Mouse (Mus musculus) bone marrow, adult 2 months (tissue): Measurements from ENCODE around the gene Rassf5.

Experiments used
- CTCF ChIP-seq: fragments of 200-500 bp; IDR thresholded peaks from 2 replicates; pipeline ENCODE4 v1.5.1; 2011; ENCODE audit warnings: low read length, control low read depth; ENCODE audit not compliant: control insufficient read depth, insufficient read depth
- POLR2A ChIP-seq: fragments of 200-500 bp; IDR thresholded peaks from 2 replicates; pipeline ENCODE4 v1.6.1; 2011; ENCODE audit warnings: low read depth, mild to moderate bottlenecking, control low read depth, low read length, borderline replicate concordance; ENCODE audit not compliant: control insufficient read depth

GRCm38 (mm10) chr1:131137111-131137510 lies 107.9 kb downstream of the Rassf5 start:
- TF ChIP-seq CTCF = no peak
- no peak for TF ChIP-seq POLR2A
